Mouse (Mus musculus): ENCODE results near the gene Tmem131l. TPM values are rescaled to one million over a fixed set of nuclear protein-coding genes. Genes with fewer than 3 reads are reported as not detected.
"Not testable (repeated sequence)": the region's sequence is repeated elsewhere in the genome, so short reads cannot be mapped to it uniquely, and the experiment has no call there.

Tmem131l gene
- polyA plus RNA-seq, 1 experiment from 2014 or later = 15.5 TPM

DNA sequence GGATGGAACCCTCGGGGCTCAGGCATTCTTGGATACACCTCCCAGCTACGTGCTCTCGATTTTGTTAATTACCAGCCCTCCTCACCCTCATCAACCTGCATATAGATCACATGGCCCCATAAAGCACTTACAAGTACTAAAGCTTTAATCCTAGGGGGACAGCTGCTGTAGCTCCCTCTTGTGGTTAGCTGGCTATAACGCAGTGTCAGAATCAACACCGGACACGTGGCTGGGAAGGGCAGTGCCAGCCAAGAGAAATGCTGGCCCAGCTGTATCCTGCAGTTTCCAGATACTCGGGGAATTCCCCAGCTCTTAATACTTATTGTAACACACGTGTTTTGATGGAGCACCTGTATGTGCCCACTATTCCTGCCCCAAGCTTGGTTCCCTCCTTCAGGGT is 140.4 kb downstream of the Tmem131l start:
- Histone ChIP-seq H3K4me2 (replicated peaks; ENCODE audit: low read depth) (no peak overlapping the region), H3K4me1 (replicated peaks; ENCODE audit: control insufficient read depth, insufficient read depth) (no peaks in the 10 kb centered on the region), H3K27ac (replicated peaks) (no peak overlapping the region), H3K27me3 (ENCODE audit: control insufficient read depth, insufficient read depth, low read length) (no peaks in the 10 kb centered on the region), H3K36me3 (ENCODE audit: control insufficient read depth, insufficient read depth, low read length) (peaks cover 39% of the 10 kb centered on the region), H3K4me3 (ENCODE audit: low read depth, low read length) (no peak overlapping the region), H3K9me3 (ENCODE audit: control insufficient read depth, low read length) (no peaks in the 10 kb centered on the region), H3K9ac (ENCODE audit: low read length) (no peak overlapping the region)
- TF ChIP-seq CTCF (IDR thresholded peaks at IDR 0.05; ENCODE audit: low read depth) (peak; percentile 92), EP300 (optimal IDR thresholded peaks at IDR 0.05) (no peak)
- ATAC-seq (ENCODE audit: low FRiP score, low TSS enrichment) (peak; percentile 71), DNase-seq (ENCODE audit: low spot score) (peak; percentile 75)
- 57% methylated on average over 8 of the region's 8 CpGs for WGBS

DNA sequence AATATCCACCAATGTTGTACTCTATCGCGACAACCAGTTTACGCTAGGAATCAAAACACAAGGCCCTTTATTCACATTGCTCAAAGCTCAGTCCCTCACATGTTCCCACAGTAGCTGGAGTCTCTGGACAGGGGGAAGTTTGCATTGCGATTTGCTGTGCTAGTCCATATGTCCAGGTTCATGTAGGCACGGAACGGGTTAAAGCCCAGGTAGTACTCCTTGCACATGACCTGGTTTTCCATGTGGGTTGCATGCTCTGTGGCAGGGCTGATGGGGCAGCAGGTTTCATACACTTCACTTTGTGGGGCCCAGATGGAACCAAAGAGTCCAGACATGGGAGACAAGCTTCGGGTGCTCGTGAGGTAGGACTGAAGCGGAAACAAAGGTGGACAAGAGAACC is 141.7 kb downstream of the Tmem131l start:
- no peak overlapping the region for H3K4me2 ChIP-seq (replicated peaks; ENCODE audit: low read depth)
- no peak overlapping the region for H3K4me3 ChIP-seq (ENCODE audit: low read depth, low read length)
- WGBS = 94% methylated on average over 9 of the region's 9 CpGs
- no peaks in the 10 kb centered on the region for H3K4me1 ChIP-seq (replicated peaks; ENCODE audit: control insufficient read depth, insufficient read depth)
- H3K27ac ChIP-seq (replicated peaks) = no peak overlapping the region
- ATAC-seq (ENCODE audit: low FRiP score, low TSS enrichment) = no peak
- peaks cover 30% of the 10 kb centered on the region for H3K36me3 ChIP-seq (ENCODE audit: control insufficient read depth, insufficient read depth, low read length)
- H3K9me3 ChIP-seq (ENCODE audit: control insufficient read depth, low read length) = no peaks in the 10 kb centered on the region
- DNase-seq (ENCODE audit: low spot score) = no peak
- H3K9ac ChIP-seq (ENCODE audit: low read length) = no peak overlapping the region
- H3K27me3 ChIP-seq (ENCODE audit: control insufficient read depth, insufficient read depth, low read length) = no peaks in the 10 kb centered on the region
- TF ChIP-seq EP300 (optimal IDR thresholded peaks at IDR 0.05) = no peak
- no peak for TF ChIP-seq CTCF (IDR thresholded peaks at IDR 0.05; ENCODE audit: low read depth)

DNA sequence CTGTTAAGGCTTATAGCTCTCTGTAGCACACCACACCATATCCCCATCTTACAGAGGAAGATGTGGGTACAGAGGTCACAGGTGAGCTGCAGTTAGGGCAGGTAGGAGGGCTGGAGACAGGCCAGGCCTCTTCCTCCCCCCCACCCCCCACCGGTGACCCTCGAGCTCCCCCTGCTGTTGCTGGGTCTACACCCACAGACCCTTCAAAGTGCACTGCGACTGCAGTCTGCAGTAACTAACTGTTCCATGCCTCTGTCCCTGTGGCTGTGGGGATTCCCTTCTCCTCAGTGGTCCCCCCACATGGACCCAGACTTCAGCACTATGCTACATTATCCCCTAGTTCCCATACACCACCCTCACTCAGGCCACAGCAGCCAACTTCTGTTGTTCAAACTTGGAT is 144.2 kb downstream of the Tmem131l start:
- Histone ChIP-seq H3K4me3 (ENCODE audit: low read depth, low read length) (no peak overlapping the region), H3K27me3 (ENCODE audit: control insufficient read depth, insufficient read depth, low read length) (no peaks in the 10 kb centered on the region), H3K9me3 (ENCODE audit: control insufficient read depth, low read length) (no peaks in the 10 kb centered on the region), H3K4me1 (replicated peaks; ENCODE audit: control insufficient read depth, insufficient read depth) (no peaks in the 10 kb centered on the region), H3K36me3 (ENCODE audit: control insufficient read depth, insufficient read depth, low read length) (peaks cover 18% of the 10 kb centered on the region), H3K9ac (ENCODE audit: low read length) (no peak overlapping the region), H3K27ac (replicated peaks) (no peak overlapping the region), H3K4me2 (replicated peaks; ENCODE audit: low read depth) (no peak overlapping the region)
- peak; percentile 47 for TF ChIP-seq CTCF (IDR thresholded peaks at IDR 0.05; ENCODE audit: low read depth)
- TF ChIP-seq EP300 (optimal IDR thresholded peaks at IDR 0.05) = no peak
- WGBS = 47% methylated on average over 3 of the region's 3 CpGs
- ATAC-seq (ENCODE audit: low FRiP score, low TSS enrichment) = no peak
- no peak for DNase-seq (ENCODE audit: low spot score)

DNA sequence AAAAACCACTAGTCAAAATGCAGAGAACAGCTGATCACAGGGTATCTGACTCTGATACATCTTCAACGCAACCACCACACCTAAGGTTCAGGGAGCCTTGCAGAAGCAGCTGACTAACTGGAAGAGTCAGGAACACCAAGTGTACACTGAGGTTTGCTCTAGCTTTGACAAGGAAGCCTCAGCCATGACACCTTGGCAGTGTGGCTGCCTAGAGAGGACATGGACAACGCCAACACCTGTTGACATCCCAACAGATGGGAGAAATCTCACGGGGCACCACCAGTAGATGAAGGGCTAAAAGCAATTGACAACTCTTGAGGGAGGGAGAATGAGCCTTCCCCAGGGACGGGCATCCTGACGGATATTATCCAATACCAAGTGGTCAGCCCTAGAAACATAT is 144.9 kb downstream of the Tmem131l start:
- DNase-seq (ENCODE audit: low spot score) (no peak), ATAC-seq (ENCODE audit: low FRiP score, low TSS enrichment) (no peak)
- H3K27ac ChIP-seq (replicated peaks) = no peak overlapping the region
- H3K4me3 ChIP-seq (ENCODE audit: low read depth, low read length) = no peak overlapping the region
- no peak overlapping the region for H3K9ac ChIP-seq (ENCODE audit: low read length)
- WGBS = 93% methylated on average over 5 of the region's 5 CpGs
- H3K4me2 ChIP-seq (replicated peaks; ENCODE audit: low read depth) = no peak overlapping the region
- H3K27me3 ChIP-seq (ENCODE audit: control insufficient read depth, insufficient read depth, low read length) = no peaks in the 10 kb centered on the region
- H3K36me3 ChIP-seq (ENCODE audit: control insufficient read depth, insufficient read depth, low read length) = peaks cover 13% of the 10 kb centered on the region
- no peaks in the 10 kb centered on the region for H3K4me1 ChIP-seq (replicated peaks; ENCODE audit: control insufficient read depth, insufficient read depth)
- H3K9me3 ChIP-seq (ENCODE audit: control insufficient read depth, low read length) = no peaks in the 10 kb centered on the region
- TF ChIP-seq CTCF (IDR thresholded peaks at IDR 0.05; ENCODE audit: low read depth) = no peak
- TF ChIP-seq EP300 (optimal IDR thresholded peaks at IDR 0.05) = no peak

DNA sequence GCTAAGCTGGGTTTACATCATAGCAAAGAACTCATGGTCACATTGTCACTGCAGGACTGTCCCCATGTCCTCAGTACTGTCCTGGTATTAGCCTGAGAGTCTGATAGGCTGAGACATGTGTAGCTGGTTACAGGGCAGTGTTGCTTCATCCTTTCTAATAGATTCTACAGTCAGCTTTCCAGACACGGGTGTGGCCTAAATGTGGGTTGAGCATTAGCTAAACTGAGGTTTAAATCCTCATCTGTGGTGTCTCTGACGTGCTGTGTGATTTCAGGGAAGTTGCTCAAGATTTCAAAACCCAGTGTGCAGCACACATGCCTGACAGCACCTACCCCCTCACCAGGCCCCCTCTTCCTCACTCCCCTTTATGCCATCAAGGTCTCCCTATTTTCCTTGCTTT is 154.8 kb downstream of the Tmem131l start:
- Histone ChIP-seq H3K36me3 (ENCODE audit: control insufficient read depth, insufficient read depth, low read length) (no peaks in the 10 kb centered on the region), H3K9me3 (ENCODE audit: control insufficient read depth, low read length) (no peaks in the 10 kb centered on the region), H3K27me3 (ENCODE audit: control insufficient read depth, insufficient read depth, low read length) (no peaks in the 10 kb centered on the region), H3K4me2 (replicated peaks; ENCODE audit: low read depth) (no peak overlapping the region), H3K4me3 (ENCODE audit: low read depth, low read length) (no peak overlapping the region), H3K27ac (replicated peaks) (no peak overlapping the region), H3K9ac (ENCODE audit: low read length) (no peak overlapping the region), H3K4me1 (replicated peaks; ENCODE audit: control insufficient read depth, insufficient read depth) (no peaks in the 10 kb centered on the region)
- TF ChIP-seq CTCF (IDR thresholded peaks at IDR 0.05; ENCODE audit: low read depth) (no peak), EP300 (optimal IDR thresholded peaks at IDR 0.05) (no peak)
- ATAC-seq (ENCODE audit: low FRiP score, low TSS enrichment) = peak; percentile 76
- WGBS = 38% methylated on average over 2 of the region's 2 CpGs
- no peak for DNase-seq (ENCODE audit: low spot score)

DNA sequence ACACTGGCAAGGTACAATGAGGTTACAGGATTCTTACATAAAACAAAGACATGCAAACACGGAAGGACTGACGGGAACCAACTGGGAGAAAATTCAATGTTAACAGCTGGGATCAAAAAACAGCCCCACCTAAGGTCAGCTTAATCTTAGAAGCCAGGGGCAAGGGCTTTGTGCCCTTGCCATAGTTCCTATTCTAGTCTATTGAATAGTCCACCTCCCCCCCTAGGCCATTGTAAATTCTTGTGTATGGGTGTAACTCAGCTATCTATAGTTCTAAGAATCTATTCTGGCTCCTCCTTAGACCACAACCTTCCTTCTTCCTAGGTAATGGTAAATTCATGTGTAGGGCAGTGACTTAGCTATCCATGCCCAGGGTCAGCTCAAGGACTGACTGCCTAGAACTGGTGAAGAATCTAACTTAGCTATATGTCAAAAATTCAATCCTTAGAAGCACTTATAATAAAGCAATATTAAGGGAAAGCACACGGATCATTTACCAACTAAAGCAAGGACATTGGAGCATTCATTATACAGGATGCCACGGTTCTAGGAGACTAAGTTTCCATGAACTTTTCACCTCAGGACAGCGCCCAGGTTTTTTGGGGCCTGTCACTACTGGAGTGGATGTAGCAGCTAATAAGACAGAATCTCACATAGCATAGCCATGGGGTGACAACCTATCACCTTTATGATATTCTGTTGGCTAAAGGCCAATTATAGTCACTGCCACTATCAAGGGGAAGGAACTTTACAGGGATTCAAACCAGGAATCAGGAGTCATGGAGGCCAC is 160.5 kb downstream of the Tmem131l start:
- H3K4me2 ChIP-seq (replicated peaks; ENCODE audit: low read depth); H3K4me3 ChIP-seq (ENCODE audit: low read depth, low read length); H3K9me3 ChIP-seq (ENCODE audit: control insufficient read depth, low read length); H3K9ac ChIP-seq (ENCODE audit: low read length); H3K4me1 ChIP-seq (replicated peaks; ENCODE audit: control insufficient read depth, insufficient read depth); DNase-seq (ENCODE audit: low spot score); H3K27ac ChIP-seq (replicated peaks); H3K27me3 ChIP-seq (ENCODE audit: control insufficient read depth, insufficient read depth, low read length); H3K36me3 ChIP-seq (ENCODE audit: control insufficient read depth, insufficient read depth, low read length); ATAC-seq (ENCODE audit: low FRiP score, low TSS enrichment): not testable (repeated sequence)
- 84% methylated on average over 5 of the region's 5 CpGs for WGBS

All from stomach, postnatal 0 days (tissue).